Mouse (Mus musculus) heart, embryonic 15.5 days (tissue): Measurements from ENCODE around the gene Adam17. TPM values are rescaled to one million over a fixed set of nuclear protein-coding genes. Genes with fewer than 3 reads are reported as not detected.

ENCODE experiments used
- ATAC-seq: fragments of 200-750 bp; cut with Nextera tagmentation; replicated peaks from 2 replicates; pipeline ENCODE4 v1.8.0; 2017; ENCODE audit warnings: low read depth, moderate TSS enrichment; ENCODE audit not compliant: insufficient number of reproducible peaks, insufficient read depth, low FRiP score
- H3K27ac ChIP-seq: fragments of 300-500 bp; sonication (generic); 2 replicates; pipeline ENCODE4 v1.5.1; 2015; ENCODE audit warnings: mild to moderate bottlenecking, inconsistent platforms
- H3K27me3 ChIP-seq: fragments of 300-500 bp; sonication (generic); 2 replicates; pipeline ENCODE4 v1.6.1; 2015; ENCODE audit warnings: inconsistent platforms
- H3K36me3 ChIP-seq: fragments of 300-500 bp; sonication (generic); 2 replicates; pipeline ENCODE4 v1.6.1; 2015; ENCODE audit warnings: mild to moderate bottlenecking, inconsistent platforms
- H3K4me1 ChIP-seq: fragments of 300-500 bp; sonication (generic); replicated peaks from 2 replicates; pipeline ENCODE4 v1.6.1; 2015; ENCODE audit warnings: inconsistent platforms
- H3K4me2 ChIP-seq: fragments of 300-500 bp; sonication (generic); 2 replicates; pipeline ENCODE4 v1.6.1; 2015; ENCODE audit warnings: inconsistent platforms, mild to moderate bottlenecking, moderate library complexity
- H3K4me3 ChIP-seq: fragments of 300-500 bp; sonication (generic); 2 replicates; pipeline ENCODE4 v1.5.1; 2015; ENCODE audit warnings: mild to moderate bottlenecking, inconsistent platforms
- H3K9ac ChIP-seq: fragments of 300-500 bp; sonication (generic); 2 replicates; pipeline ENCODE4 v1.6.1; 2015; ENCODE audit warnings: mild to moderate bottlenecking, inconsistent platforms
- H3K9me3 ChIP-seq: fragments of 300-500 bp; sonication (generic); replicated peaks from 2 replicates; pipeline ENCODE4 v1.6.1; 2016; ENCODE audit warnings: inconsistent platforms
- WGBS: fragments of 180-500 bp; shearing (Covaris S2); methylation state at CpG from one replicate; pipeline ENCODE4 v1.1.7; 2015; ENCODE audit warnings: mixed read lengths; 5-methylcytosine and 5-hydroxymethylcytosine counted together
- polyA plus RNA-seq: library from polyadenylated mRNA; unstranded; fragments of >200 nt; fragmentation: Nextera tagmentation; extraction: Ambion mirVana; gene quantifications from 2 replicates; pipeline ENCODE4 v1.2.1, GENCODE M21; 2015

Adam17 gene
- polyA plus RNA-seq, result 25.1 and 30.2 TPM in 2 replicates

DNA sequence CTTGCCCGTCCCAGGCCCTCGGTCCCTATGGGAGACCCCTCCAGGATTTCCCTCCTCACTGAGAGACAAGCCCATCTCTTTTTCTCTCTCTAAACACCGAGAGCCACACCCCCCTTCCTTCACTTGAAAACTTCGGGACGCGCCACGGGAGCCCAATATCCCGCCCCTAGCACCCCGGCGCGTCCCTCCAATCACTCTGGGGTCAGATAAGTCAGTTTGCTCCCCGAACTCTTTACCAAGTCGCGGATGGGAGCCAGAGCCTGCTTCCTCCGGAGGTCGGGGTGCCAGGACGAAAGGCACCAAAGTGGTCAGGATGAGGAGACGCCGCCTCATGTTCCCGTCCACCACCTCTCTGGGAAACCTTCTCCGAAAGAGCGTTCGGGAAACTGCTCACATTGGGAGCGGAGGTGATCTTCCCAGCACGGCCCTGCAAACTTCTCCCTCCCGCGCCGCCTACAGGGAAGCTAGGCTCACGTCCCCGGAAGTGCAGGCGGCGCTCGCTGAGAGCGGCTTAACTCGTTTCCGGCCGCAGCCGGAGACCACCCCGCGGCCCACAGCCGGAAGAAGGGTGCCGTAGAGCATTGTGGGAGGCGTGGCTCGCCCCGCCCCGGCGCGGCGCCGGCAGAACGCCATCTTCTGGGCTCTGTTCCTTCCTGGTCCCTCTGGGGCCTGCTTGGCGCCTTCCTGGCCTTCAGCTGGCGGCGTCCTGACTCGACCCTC is at the start of gene Adam17:
Adam17 (minus strand) TSS at position 533 of the 720 bp plus-strand sequence.
- H3K4me3 ChIP-seq, result peak within 1 kb of the TSS; percentile 78
- under 1% methylated on average over 55 of the region's 55 CpGs for WGBS
- peaks cover 8% of the 10 kb centered on the region; the same call in 1 of the 2 replicates for H3K4me1 ChIP-seq
- peak within 1 kb of the TSS; percentile 84 for H3K4me2 ChIP-seq
- no peaks in the 10 kb centered on the region for H3K27me3 ChIP-seq
- H3K9me3 ChIP-seq, result no peaks in the 10 kb centered on the region
- H3K36me3 ChIP-seq, result no peaks in the 10 kb centered on the region
- peak; percentile 99 for ATAC-seq
- H3K27ac ChIP-seq, result peak within 1 kb of the TSS; percentile 96
- peak within 1 kb of the TSS; percentile 85 for H3K9ac ChIP-seq

DNA sequence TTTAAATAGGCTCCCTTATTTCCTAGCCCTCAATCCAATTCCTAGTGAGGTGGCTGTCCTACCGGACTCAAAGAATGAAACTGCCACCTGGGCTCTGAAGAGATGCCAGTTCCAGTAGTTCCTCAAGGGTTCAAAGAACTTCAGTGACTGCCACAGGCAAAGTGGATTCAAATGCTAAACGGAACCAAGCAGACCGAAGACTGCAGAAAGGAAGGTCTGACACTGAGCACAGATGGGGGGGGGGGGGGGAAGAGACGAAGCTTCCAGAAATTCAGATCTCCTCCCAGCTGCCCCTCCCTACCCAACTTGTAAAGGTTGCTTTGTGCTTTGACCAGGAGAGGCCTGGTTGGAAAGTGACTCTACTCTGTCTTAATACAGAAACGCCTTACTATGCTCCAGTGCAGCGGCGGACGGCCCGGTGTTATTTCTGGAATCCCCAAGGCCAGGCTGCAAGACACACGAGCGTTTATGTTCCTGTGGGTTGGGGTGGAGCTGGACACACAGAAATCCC is 45.2 kb upstream of the Adam17 start:
- no peaks in the 10 kb centered on the region for H3K9me3 ChIP-seq
- peaks cover 27% of the 10 kb centered on the region for H3K4me1 ChIP-seq
- H3K36me3 ChIP-seq, result peaks cover 7% of the 10 kb centered on the region; the same call in 1 of the 2 replicates
- H3K27ac ChIP-seq, result peak overlapping the region; percentile 78
- WGBS, result 19% methylated on average over 11 of the region's 11 CpGs
- peak overlapping the region; percentile 79 for H3K4me3 ChIP-seq
- no peaks in the 10 kb centered on the region for H3K27me3 ChIP-seq
- peak overlapping the region; percentile 7; the same call in 1 of the 2 replicates for H3K9ac ChIP-seq
- no peak for ATAC-seq
- H3K4me2 ChIP-seq, result peak overlapping the region; percentile 80

DNA sequence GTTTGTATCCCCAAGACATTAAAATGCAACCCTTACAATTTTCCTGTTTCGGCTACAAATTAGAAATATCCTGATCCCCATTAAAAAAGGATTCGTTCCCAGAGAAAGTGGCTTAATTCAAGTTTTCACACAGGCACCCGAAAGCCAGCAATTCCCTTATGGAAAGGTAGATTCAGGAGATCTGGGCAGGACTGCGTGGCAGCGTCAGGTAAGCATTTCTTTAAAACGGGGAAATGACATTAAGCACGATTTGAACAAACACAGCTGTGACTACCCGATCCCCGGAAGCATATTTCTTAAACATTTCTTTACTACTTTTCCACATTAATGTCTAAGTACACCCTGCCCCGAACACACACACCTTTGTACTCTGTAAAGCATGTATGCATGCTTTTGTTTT is 44.7 kb upstream of the Adam17 start:
- H3K27me3 ChIP-seq, result no peaks in the 10 kb centered on the region
- no peaks in the 10 kb centered on the region for H3K9me3 ChIP-seq
- H3K4me3 ChIP-seq, result peak overlapping the region; percentile 79
- peak overlapping the region; percentile 80 for H3K4me2 ChIP-seq
- H3K4me1 ChIP-seq, result peaks cover 27% of the 10 kb centered on the region
- WGBS, result 10% methylated on average over 10 of the region's 10 CpGs
- peak overlapping the region; percentile 78 for H3K27ac ChIP-seq
- H3K9ac ChIP-seq, result peak overlapping the region; percentile 69
- ATAC-seq, result no peak
- H3K36me3 ChIP-seq, result peaks cover 12% of the 10 kb centered on the region

DNA sequence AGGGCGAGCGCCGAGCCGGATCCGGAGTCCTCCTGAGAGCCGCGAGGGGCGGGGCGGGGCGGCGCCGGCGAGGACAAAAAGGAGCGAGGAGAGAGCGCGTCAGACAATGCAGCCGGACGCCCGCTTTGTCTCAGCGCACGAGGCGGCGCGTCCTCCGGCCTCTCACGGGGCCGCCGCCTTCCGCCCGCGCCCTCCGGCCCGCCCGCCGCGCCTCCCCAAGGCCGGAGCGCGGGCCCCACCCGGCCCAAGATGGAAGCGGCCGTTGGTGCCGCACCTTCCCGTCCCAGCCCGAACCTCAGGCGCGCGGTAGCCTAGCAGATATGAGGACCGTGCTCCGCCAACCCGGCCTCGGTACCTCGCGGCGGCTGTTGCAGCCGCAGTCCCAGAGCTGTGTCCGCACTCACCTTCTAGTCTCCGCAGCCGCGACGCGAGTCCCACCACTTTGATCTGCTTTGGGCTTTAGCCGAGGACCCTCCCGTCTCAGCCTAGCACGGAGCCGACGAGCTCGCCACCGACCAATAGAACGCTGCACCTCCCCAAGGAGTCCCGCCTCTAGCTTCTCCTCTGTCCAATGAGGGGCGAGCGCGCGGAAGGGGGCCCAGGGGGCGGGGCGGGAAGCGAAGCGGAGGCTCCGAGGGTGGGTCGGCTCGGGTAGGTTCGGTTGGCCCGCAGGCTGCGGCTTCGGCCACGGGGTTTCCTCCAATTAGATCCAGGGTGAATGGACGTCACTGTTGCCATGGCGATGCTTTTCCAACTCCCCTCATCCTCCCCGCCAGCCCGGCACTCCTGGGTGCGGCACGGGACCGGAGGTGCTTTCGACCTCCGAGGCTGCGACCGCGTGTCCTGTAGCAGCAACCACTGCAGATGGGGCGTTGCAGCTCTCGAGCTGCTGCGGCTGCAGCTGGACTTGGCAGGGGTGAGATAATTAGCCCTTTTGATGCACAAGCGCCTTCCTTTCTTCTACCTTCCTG is 44.0 kb upstream of the Adam17 start, which contains the start of gene Ywhaq:
Ywhaq (minus strand) TSS at position 538 of the 971 bp plus-strand sequence.
- under 1% methylated on average over 98 of the region's 103 CpGs for WGBS
- H3K9ac ChIP-seq, result peak within 1 kb of the TSS; percentile 96
- H3K4me1 ChIP-seq, result peaks cover 31% of the 10 kb centered on the region
- H3K4me3 ChIP-seq, result peak within 1 kb of the TSS; percentile 79
- H3K9me3 ChIP-seq, result no peaks in the 10 kb centered on the region
- peak within 1 kb of the TSS; percentile 80 for H3K4me2 ChIP-seq
- H3K36me3 ChIP-seq, result peaks cover 19% of the 10 kb centered on the region
- H3K27ac ChIP-seq, result peak within 1 kb of the TSS; percentile 100
- H3K27me3 ChIP-seq, result no peaks in the 10 kb centered on the region
- peak; percentile 99 for ATAC-seq

DNA sequence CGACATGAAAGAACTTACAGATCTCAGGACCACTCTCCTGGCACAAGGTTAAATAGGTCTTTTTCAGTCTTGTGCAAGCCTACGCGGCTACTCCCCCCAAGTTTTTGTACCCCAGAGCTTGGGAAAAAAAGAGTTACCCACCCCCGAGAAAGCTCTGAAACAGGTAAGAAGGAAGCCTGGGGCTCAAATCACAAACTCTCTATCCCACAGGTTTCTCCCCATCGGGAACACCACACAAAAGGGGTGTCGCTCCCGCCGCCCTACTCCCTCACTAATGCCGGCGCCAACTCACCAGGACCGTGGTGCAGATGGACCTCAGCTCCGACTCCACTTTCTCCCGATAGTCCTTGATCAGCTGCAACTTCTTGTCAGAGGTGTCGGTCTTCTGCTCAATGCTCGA is 43.1 kb upstream of the Adam17 start:
- H3K4me3 ChIP-seq, result peak overlapping the region; percentile 79
- H3K4me2 ChIP-seq, result peak overlapping the region; percentile 66
- peak overlapping the region; percentile 100 for H3K27ac ChIP-seq
- H3K4me1 ChIP-seq, result peaks cover 31% of the 10 kb centered on the region
- H3K9ac ChIP-seq, result peak overlapping the region; percentile 78
- no peaks in the 10 kb centered on the region for H3K27me3 ChIP-seq
- ATAC-seq, result no peak
- WGBS, result under 1% methylated on average over 13 of the region's 15 CpGs
- H3K9me3 ChIP-seq, result no peaks in the 10 kb centered on the region
- peaks cover 27% of the 10 kb centered on the region for H3K36me3 ChIP-seq

DNA sequence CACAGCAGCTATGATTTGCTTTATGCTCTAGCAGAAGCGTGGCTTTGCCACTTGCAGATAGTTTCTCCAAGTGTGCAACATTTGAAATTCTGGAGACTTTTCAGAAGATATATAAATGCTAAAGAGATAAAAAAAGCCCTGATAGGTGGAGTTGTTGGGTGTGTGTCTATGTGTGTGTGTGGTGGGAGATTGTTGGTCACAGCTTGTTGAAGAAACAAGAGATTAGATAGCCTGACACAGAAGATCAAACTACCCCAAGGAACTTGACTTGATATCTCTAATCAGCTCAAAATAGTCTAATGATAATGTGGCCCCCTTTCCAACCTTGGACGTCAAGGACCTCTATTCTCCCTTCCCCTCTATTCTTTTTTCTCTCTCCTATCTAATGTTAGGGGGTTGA is 37.2 kb upstream of the Adam17 start:
- Histone ChIP-seq H3K27me3 (no peaks in the 10 kb centered on the region), H3K4me1 (peaks cover 19% of the 10 kb centered on the region), H3K4me2 (no peak overlapping the region), H3K4me3 (no peak overlapping the region), H3K9ac (no peak overlapping the region), H3K27ac (no peak overlapping the region), H3K36me3 (peaks cover 64% of the 10 kb centered on the region), H3K9me3 (no peaks in the 10 kb centered on the region)
- ATAC-seq, result no peak
- WGBS, result 65% methylated on average over 2 of the region's 2 CpGs

DNA sequence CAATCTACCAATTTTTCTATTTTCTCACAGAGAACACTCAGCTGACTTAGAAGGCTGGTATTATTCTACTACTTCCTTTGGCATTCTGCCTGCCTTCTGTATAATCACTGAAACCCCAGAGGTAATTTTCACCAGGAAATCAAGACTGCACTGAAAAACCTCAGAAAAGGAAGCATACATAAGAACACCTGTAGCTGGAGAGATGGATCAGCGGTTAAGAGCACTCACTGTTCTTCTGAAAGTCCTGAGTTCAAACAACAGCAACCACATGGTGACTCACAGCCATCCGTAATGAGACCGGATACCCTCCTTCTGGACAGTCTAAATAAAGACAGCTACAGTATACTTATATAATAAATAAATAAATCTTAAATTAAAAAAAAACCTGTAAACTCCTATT is 36.2 kb upstream of the Adam17 start:
- no peak overlapping the region for H3K4me2 ChIP-seq
- peaks cover 14% of the 10 kb centered on the region for H3K4me1 ChIP-seq
- 96% methylated on average over 3 of the region's 3 CpGs for WGBS
- no peak overlapping the region for H3K4me3 ChIP-seq
- ATAC-seq, result no peak
- H3K9ac ChIP-seq, result no peak overlapping the region
- no peak overlapping the region for H3K27ac ChIP-seq
- peaks cover 62% of the 10 kb centered on the region for H3K36me3 ChIP-seq
- no peaks in the 10 kb centered on the region for H3K9me3 ChIP-seq
- no peaks in the 10 kb centered on the region for H3K27me3 ChIP-seq

DNA sequence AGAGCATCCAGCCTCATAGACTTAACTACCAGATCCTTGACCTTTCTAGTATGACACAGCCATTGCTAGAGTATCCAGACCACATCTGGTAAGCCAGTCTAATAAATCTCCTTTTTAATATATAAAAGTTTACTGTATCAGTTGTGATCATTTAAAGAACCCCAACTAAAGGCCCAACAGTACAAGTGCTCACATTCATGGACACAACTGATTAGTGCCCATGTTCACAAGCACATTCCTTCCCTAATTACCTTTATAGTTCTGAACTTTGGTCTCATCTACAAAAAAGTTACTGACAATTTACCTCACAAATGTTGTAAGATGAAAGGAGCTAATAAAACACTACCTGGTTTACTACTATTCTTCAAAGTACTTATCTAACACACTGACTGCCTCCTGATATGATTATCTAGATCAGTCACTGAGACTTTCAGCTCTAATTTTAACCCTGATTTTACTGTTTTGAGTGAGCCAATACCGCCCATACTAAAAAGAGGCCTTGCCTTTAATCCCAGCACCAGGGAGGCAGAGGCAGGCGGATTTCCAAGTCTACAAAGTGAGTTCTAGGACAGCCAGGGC is 35.4 kb upstream of the Adam17 start:
- Histone ChIP-seq H3K27ac (no peak overlapping the region), H3K4me2 (no peak overlapping the region), H3K4me3 (no peak overlapping the region), H3K9ac (no peak overlapping the region), H3K27me3 (no peaks in the 10 kb centered on the region), H3K4me1 (peaks cover 7% of the 10 kb centered on the region; the same call in 1 of the 2 replicates), H3K36me3 (peaks cover 60% of the 10 kb centered on the region), H3K9me3 (no peaks in the 10 kb centered on the region)
- ATAC-seq, result no peak
- 99% methylated on average over 2 of the region's 2 CpGs for WGBS

DNA sequence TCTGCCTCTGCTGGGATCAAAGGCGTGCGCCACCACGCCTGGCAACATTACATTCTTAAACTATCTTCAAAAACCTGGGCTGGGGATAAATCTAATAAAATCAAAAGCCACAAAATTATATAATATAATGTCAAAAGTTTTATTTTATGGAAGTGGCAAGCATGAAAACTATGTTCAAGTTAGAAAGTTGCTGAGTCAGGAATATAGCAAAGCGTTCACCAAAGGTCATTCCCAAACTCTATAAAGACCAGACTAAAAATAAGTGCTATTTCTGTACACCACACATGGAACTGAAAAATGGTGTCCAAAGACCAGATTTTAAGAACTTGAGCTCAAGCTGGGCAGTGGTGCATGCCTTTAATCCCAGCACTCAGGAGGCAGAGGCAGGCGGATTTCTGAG is 29.3 kb upstream of the Adam17 start:
- no peak overlapping the region for H3K27ac ChIP-seq
- H3K36me3 ChIP-seq, result peaks cover 16% of the 10 kb centered on the region
- no peak overlapping the region for H3K4me2 ChIP-seq

DNA sequence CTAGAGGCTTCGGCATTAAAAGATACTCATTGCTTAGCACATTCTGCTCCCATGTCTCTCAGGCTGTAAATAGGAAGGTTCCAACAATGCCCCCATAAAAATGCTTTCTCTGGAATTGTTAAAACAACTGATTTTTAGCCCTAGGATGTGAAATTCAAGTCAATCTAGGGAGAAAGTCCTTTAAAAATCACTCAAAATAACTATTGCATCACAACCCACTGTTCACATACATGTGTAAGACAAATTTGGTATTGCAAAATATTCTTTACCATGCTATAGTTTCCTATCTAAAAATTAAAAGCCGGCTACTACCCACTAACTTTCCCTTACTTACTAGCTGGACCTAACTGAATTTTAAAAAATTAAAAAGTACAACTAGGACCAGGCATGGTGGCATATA is 12.8 kb upstream of the Adam17 start:
- Histone ChIP-seq H3K27me3 (no peaks in the 10 kb centered on the region), H3K9me3 (no peaks in the 10 kb centered on the region), H3K4me1 (no peaks in the 10 kb centered on the region), H3K27ac (no peak overlapping the region), H3K4me3 (no peak overlapping the region), H3K36me3 (peaks cover 30% of the 10 kb centered on the region), H3K9ac (no peak overlapping the region), H3K4me2 (no peak overlapping the region)
- WGBS, result 96% methylated on average over 2 of the region's 2 CpGs
- ATAC-seq, result no peak

More for the DNA sequence above, 29.3 kb upstream of the Adam17 start:
- Histone ChIP-seq H3K4me1 (no peaks in the 10 kb centered on the region), H3K27me3 (no peaks in the 10 kb centered on the region), H3K4me3 (no peak overlapping the region), H3K9me3 (no peaks in the 10 kb centered on the region), H3K9ac (no peak overlapping the region)
- WGBS, result 96% methylated on average over 5 of the region's 5 CpGs
- no peak for ATAC-seq
